25 mouse cellular contexts compared by ENCODE assay signal in genomic region chr3:116650698-116651097, GRCm38 (mm10). TPM values are rescaled to one million over a fixed set of nuclear protein-coding genes. Genes with fewer than 3 reads are reported as not detected.
DNase-seq lines count a peak whose midpoint lies in the region; ATAC-seq lines count a peak whose summit lies in the region.
"Had no signal": no experiment of that assay in that cellular context is flagged by ENCODE, and none has a peak within 500 bp of the region (broad histone marks: within the 10 kb centered on the region; RNA-seq: fewer than 3 reads in every experiment).

No protein-coding gene starts in this region.

- intact Hi-C loops in left cerebral cortex, postnatal 14 days (cut with DNase I), result no loop called here

- ATAC-seq in frontal cortex, adult (ENCODE audit: low TSS enrichment), result peak; percentile 86
- ATAC-seq: activated CD4-positive, CD25-positive, alpha-beta regulatory T cell, adult 4 months; CD4-positive, CD25-positive, alpha-beta regulatory T cell, adult 4 months; forebrain, embryonic 14.5 days; forebrain, embryonic 16.5 days; Patski had no signal

- DNase-seq in frontal cortex, postnatal 14 days (ENCODE audit: low spot score in 2 of 2), result no peak
- peak; percentile 11 for DNase-seq in left cerebral cortex, adult 11 months (ENCODE audit: low spot score)
- no peak for DNase-seq in left cerebral cortex, postnatal 14 days (ENCODE audit: low spot score in 2 of 2)
- peak; percentile 36 for DNase-seq in brain, adult 2 months (ENCODE audit: low read depth, low spot score)
- DNase-seq: adrenal gland, adult 8-10 months; adrenal gland, postnatal 14 days; adrenal gland, postnatal 36 days; B cell, adult 2 months; cerebellum, adult 11 months; cerebellum, adult 18-20 months; cerebellum, adult 8-10 months; cerebellum, adult 9-11 months; cerebellum, postnatal 14 days; cerebellum, postnatal 36 days; embryo, embryonic 11 days had no signal

RNA-seq across cellular contexts. Expression of gene Mfsd14a, which starts 11.8 kb away (rescaled TPM):
- 10 to 100 TPM; 58.7 to 62.9 TPM for total RNA-seq in left cerebral cortex, postnatal 14 days (2021)

RNA-seq across cellular contexts. Expression of gene Gm43191, which starts 30.4 kb away (rescaled TPM):
- not detected for total RNA-seq in left cerebral cortex, postnatal 14 days (2021)
- total RNA-seq: adrenal gland, adult 18-20 months; adrenal gland, adult 8-10 months; adrenal gland, postnatal 14 days; adrenal gland, postnatal 36 days; CH12.LX; common myeloid progenitor, adult 5-6 weeks; G1E had no signal

RNA-seq across cellular contexts. Expression of gene Trmt13, which starts 36.3 kb away (rescaled TPM):
- 10 to 100 TPM; 13.9 to 14.1 TPM for total RNA-seq in left cerebral cortex, postnatal 14 days (2021)

RNA-seq across cellular contexts. Expression of gene Sass6, which starts 55.9 kb away (rescaled TPM):
- total RNA-seq in left cerebral cortex, postnatal 14 days (2021), result 1 to 10 TPM; 5.2 to 7.8 TPM

Comparison
In these comparisons a context has a peak if more than half of its experiments do, and no peak if none do; other contexts are left out.
1. DNase-seq: peak in left cerebral cortex, adult 11 months (single experiment) and brain, adult 2 months (single experiment); none in frontal cortex, postnatal 14 days (0 of 2) and left cerebral cortex, postnatal 14 days (0 of 2).